Mouse (Mus musculus) WW6 (cell line): ENCODE measurements around the gene Treh.

ENCODE experiments used
- DNase-seq: peaks from one replicate; pipeline ENCODE4 v3.0.0-alpha.2; 2013; ENCODE audit warnings: low read depth, low spot score

Treh gene

DNA sequence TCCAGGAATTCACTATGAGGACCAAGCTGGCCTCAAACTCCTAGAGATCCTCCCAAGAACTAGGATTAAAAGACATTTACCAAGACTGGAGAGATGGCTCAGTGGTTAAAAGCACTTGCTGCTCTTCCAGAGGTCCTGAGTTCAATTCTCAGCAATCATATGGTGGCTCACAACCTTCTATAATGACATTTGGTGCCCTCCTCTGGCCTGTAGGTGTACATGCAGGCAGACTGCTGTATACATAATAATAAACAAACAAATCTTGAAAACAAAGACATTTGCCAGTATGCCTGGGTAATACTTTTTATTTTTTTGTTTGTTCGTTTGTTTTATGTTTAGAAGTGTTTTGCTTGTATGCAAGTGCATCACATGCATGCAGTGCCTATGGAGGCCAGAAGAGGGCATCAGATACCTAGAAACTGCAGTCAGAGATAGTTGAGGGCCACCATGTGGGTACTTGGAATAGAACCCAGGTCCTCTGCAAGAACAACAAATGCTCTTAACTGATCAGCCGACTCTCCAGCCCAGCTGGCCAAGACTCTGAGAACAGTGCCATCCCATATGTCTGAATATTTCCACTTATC, 5.3 kb downstream of the Treh start:
- no peak for DNase-seq

DNA sequence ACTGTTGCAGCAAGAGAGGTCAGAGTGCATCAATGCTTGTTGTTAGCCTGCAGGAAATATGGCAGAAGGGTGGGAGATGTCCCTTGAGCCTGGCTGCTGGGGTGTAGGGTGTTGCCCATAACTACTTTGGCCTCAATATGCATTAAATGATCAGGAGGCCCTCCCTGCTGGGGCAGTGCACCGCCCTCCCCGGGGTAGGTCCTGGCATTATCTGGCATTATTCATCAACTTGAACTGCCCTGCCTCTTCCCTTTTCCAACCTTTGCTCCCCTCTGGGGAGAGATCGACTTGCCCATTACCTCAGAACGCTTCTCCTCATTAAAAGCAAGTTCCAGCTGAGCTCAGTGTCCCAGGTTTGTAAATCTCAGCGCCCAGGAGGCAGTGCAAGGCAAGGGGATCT, 6.5 kb downstream of the Treh start:
- DNase-seq: no peak

DNA sequence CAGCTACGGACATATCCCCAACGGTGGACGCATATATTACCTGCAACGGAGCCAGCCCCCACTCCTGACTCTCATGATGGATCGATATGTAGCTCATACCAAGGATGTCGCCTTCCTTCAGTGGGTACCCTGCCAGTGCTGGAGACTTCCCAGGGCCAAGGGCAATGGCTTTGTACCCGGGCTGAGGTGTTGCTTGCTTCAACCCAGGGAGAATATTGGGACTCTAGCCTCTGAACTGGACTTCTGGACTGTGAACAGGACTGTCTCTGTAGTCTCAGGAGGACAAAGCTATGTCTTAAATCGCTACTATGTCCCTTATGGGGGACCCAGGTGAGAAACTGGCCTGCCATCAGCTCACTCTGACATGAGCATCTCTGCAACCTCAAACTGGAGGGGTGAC, 10.0 kb downstream of the Treh start:
- DNase-seq: no peak

DNA sequence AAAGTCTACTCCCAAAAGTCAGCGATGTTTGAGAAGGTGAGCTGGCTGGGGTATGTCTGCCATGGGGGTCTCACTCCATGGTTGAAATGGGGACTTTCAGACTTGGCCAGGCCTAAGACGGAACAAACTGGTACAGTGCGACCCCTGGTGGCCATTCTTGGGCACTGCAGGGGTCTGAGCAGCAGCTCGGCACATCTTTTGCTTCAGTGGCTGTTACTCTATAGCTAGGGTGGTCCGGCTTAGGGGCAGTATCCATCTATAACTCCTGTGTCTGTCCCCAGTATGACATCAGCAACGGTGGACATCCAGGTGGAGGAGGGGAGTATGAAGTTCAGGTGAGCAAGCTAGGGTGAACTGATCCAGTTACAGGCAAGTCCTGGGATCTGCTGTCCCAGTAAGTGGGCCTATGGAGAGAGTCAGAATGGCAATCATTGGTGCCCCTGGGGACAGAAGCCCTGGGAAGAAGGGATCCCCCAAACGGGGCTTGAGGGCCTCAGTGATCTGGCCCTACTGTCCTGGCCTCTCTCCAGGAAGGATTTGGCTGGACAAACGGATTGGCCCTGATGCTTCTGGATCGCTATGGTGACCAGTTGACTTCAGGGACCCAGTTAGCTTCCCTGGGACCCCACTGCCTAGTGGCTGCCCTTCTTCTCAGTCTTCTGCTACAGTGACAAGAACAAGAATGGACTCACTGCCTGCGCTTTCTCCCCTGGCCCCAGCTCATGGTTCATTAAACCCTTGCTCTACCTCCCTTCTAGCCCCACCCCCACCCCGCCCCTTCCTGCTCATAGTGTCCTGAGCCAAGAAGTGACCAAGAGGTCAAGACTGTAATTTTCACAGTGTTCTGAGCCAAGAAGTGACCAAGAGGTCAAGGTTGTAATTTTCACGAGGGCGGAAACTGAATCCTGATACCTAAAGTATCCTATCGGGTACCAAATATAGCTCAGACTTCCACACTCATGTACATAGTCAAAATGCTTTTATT, 12.6 kb downstream of the Treh start:
- DNase-seq: no peak

DNA sequence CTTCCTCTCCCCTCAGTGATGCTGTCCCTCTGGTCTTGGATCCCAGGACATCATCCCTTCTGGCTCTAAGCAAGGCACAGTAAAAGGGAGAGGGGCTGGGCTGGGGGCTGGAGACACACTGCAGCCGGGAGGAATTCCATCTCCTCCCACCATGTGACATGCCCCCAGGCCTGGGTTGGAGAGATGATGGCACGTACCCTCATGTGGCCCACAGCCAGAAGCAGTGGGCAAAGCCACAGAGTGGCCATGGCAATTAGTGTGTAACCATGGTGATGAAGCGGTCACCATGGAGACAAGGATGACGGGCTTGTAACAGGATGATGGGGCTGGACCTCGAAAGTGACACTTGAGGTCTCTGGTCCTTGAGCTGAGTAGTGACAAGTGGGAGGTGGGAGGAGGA, 13.6 kb downstream of the Treh start:
- DNase-seq: no peak

DNA sequence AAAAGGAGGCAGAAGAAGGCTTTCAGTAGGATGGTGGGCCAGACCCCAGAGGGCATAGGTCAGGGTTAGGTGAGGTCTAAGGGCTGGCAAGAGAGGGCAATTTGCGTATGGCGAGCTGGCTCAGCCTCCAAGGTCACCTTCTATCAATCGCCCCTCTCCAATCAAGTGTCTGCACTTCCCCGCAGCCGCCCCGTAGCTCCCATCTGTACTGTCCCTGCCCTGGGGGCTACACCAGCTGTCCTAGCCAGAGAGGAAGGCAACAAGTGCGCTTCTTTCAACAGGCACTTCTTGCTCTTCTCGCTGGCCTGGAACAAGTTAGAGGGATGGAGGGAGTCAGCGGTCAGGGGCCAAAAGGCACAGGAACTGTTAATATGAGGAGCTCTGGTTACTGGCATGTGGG, 15.0 kb downstream of the Treh start:
- DNase-seq: no peak

DNA sequence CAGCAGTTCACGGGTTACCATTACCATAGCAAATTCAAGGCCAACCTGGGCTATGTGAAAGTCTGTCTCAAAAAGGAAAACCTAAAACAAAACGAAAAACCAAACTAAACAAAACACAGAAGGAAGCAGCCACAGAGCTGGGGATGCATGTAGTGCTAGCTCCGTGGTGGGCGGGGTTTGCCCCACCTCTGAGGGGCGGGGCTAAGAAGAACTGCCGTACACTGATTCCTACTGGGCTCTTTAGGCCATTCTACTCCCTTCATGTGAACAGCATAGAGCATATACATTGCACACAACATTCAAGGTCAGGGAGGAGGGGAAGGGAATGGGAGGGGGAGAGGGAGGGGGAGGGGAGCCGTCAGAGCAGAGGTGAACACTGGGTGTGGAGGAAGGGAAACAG, 17.6 kb downstream of the Treh start:
- DNase-seq: no peak

DNA sequence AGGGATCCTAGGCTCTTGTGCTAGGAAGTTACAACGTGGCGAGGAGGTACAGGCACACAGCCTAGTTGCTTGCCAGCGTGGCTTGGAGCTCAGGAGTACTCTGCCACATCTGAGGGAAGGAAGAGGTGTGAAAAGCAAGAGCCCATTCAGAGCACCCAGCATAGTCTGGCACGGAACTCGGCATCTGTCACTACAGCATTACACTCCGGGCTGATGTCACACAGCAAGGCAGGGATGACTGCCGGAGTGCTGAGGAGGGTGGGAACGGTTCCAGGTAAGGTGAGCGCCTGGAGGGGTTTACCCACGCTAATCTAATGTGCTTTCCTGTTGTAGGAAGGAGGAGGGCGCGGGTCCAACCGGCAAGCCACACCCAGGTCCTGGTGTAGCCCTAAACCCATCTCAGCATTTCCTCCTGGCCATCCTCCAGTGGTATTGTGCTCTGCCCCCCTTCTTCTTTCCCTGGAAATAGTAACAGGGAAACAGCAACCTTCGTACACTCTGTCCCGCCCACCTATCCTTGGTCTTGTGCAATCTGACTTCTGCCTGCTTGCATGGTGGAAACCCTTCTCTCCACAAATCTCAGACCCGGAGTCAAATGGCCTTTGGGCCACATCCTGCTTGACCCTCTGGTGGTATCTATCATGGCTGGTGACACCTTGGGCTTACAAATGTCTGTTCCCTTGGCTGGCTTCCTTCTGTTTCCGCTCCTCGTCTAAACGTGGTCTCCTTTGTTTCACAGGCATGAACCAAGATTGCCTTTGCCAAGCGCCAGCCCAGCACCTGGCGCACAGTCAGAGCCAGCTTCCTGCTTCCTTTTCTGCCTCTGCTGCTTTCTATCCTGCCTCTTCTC, 18.9 kb downstream of the Treh start:
- DNase-seq: no peak

DNA sequence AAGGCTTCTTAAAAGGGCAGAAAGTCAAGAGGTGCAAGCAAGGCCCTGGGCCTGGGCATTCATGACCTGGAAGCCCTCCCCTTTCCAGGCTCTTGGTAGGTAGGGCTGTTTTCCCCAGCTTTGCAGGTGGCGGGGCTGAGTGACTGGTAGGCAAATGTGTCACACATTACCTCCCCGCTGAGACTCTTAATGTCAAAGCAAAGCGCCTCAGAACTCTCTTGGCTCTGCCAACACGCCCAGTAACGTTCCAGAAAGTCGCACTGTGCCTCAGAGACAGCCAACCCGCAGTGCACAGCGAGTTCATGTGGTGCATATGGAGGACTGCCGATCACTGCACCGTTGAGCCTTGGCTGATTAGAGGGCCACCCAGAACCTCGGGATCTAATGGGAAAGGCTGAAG, 20.0 kb downstream of the Treh start:
- DNase-seq: no peak

DNA sequence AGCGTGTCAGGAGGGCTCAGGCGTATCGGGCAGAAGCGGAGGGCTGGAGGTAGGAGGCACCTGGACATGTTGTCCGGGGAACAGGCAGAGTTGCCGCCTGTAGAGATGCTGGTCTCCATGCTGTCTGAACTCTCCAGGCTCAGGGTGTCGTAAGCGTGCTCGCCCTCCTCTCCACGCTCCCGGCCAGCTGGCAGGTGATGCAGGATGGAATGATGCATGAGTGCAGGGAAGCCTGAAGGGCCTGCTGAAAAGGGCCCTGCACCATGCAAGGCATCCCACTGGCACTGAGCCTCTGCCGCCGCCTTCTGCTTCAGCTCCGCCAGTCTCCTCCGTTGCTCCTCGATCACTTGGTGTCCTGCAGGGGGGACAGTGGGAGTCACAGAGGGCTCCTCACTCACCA, 24.8 kb downstream of the Treh start:
- no peak for DNase-seq

DNA sequence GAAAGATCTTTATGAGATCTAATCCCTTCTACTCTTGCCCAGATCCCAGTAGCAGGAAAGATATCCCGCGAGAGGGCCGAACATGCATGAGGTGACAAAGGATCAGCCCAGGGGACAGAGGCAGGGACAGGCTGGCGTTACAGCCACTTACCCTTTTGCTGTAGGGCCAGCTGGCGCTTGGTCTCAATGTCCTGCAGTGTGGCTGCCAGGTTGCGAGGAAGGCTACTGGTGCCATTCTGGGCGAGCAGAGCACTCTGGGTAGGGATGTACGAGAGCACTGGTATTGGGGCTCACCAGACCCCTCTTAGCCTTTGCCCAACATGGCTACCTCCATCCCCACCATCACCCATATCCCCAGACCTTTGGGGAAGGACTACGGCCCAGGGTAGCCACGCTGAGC, 26.2 kb downstream of the Treh start:
- DNase-seq: no peak

DNA sequence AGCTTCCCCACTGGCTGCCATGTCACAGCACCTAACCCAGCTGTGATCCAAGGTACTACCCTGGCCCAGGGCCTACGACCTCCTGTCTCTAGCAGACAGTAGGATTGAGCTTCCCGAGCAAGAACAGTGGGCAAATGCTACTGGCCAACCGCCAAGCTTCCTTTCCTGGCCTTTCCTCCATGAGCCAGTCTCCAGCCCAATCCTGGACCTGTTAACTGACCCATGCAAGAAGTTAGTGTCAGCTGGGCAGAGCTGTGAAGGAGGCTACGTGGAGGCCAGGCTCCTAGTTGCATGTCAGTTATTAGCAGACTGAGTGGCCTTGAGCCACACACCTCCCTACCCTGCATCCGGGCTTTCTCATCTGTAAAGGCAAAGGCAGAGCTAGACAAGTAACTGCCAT, 26.7 kb downstream of the Treh start:
- DNase-seq: no peak

DNA sequence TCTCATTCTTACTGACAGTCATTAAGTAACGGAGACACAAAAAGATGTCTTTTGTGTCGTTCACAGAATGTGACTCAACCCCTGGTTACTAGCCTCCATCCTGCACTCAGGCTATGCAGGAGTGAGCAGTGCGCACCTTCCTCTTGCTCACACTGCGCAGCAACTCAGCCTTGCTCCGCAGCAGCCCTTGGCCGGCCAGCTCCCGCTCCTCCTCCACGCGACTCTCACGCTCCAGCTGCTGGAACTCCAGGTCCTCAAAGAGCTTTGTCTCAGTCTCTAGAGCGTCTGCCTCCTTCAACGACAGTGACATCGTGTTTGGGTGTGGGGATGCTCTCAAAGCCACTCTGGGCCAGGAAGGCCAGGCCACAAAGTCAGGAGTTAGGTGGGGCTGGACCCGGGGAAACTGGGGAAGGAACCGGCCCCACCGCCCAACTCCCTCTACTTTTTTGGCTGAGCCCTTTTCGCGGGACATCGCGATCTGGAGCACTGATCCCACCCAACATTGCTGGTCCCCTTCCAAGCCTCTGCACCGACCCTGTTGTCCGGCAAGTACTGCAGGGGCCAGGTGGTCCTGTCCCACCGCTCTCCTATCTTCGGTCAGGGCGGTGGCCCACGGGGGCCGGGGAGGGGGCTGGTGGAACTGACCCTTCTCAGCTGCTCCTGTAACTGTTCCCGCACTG, 34.9 kb downstream of the Treh start:
- DNase-seq: no peak

DNA sequence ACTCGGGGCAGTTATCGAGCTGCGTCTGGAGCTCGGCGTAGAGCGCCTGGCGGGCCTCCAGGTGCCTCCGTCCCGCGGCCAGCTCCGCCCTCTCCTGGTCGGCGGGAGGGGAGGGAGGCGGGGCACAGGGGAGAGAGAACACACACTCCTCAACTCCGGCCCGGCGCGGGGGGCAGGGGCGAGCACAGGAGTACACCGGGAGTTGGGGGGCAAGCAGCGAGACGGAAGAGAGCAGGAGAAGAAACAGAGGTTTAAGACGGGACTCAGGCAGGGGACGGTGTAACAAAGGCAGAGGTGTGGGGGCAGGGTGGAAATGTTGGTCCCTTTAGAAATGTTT, 35.4 kb downstream of the Treh start:
- DNase-seq: peak; percentile 43

DNA sequence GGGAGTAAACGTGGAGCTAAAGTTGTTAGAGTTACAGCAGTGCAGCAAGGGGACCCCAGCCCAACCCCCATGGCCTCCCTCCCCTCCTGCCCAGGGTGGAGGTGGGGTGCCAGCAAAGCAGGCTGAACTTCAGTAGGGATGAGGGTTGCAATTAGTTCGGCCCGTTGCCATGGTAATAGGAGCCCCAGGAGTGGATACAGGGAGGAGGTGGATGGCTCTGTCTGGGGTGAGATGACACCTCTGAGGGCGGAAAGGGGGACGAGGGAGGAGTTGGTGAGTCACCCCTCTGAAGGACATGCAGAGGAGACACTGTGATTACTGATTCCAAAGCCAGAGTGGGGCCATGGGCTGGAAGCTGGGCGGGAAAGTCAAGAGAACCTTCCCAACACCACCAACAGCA, 35.9 kb downstream of the Treh start:
- DNase-seq: no peak

DNA sequence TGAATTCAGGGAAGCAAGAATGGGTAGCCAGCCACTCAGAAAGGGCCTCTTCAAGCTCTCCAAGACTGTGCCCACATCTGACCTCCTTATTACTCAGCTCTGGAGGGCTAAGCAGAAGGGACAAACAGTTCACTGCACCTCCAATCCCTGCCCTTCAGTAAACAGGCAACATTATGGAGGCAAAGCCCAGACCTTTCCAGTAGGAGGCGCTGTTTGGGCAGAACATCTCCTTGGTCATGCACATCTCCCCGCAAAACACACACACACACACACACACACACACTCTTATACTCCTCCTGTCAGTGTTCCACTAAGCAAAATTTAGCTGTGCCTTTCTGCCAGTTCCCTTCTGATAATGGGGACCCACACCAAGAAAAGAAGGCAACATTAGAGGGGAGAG, 36.6 kb downstream of the Treh start:
- DNase-seq: peak; percentile 57

DNA sequence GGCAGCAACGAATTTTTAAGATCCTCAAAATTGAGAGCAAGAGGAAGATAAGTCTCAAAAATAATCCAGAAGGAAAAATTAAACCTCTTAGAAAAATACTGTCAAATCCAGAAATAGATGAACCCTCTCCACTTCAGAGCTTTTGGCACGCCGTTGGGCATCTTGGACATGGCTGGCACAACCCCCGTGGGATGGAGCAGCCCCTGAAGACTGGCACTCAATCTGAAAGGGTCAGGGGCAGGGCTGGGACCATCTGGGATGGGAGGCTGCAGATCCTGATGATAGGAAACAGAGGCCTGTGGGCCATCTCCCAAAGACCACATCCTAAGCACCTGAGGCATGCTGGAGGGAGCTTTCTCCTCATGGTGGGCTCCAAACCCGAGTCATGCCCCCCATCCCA, 37.2 kb downstream of the Treh start:
- DNase-seq: no peak

DNA sequence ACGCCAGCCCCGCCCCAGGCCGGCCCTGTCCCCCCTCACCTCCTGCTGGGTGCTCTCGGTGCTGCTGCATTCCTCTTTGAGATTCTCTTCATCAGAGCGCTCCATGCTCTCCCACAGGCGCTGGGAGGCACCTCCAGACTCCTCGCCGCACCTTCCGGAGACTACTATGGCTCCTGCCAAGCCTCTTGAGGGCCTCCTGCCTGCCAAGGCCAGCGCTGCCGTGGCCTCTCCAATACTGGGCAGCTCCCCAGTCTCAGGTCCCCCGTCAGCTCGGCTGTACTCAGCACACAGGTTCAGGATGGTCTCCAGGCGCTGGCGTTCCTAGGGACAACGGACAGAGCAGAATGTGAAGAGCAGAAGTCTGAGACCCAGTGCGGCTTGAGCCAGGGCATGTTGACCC, 38.6 kb downstream of the Treh start:
- DNase-seq: no peak

DNA sequence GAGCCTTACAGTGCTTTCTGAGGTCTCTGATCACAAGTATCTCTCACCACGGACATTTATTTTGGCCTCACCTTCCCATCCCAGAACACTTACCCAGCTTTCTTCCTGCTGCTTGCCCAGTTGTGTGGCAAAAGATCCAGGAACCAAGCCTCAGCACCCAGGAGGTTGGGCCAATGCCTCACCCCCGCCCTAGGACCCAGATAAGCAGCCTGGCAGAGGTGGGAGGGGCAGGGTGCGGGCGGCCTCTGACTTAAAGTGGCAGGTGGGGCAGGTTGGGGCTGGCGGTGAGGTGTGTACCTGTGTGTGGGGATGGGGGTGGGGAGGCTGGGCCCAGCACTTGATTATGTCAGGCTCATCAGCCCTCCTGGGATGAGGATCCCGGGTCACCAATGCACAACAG, 40.0 kb downstream of the Treh start:
- no peak for DNase-seq

DNA sequence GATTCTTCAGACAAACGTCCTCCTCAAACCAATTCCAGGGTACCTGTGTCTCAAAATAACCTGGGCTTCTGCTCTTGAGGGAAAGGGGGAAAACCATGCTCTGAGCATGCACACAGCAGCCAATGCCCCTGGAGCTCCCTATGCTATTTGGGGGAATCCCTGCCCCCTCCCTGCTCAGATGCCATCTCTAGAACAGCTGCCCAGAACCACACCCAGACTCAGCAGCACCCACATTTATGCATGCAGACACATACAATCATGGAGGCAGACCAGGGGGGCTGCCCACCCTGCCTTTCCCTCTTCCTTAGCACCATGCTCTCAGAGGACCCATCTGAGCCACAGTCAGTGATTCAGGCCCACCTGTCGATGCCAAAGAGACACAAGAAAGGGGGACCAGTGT, 40.5 kb downstream of the Treh start:
- no peak for DNase-seq

DNA sequence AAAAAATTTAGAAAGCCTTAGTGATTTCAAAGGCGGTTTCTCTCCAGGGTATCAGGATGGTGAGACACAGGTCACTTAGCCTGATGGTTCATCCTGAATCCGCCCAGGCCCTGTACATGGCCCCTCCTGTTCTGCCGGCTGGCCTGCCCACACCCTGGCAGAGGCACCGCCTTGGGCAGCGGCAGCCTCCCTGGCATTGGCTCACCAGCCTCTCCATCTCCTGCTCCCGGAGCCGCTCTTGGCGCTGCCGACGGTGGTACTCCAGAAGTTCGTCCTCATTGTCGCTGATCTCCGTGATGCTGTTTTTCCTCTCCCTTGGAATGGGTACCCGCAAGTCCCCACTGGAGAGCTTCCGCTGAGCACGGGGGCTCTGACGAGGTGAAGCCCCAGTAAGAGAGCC, 42.1 kb downstream of the Treh start:
- no peak for DNase-seq
